Mouse (Mus musculus) megakaryocyte, embryonic 14.5 days (primary cell): ENCODE measurements around the gene Notum.

Experiments used
- FLI1 ChIP-seq: IDR thresholded peaks from 2 replicates; pipeline ENCODE4 v1.6.1; 2012; ENCODE audit warnings: low read length, inconsistent platforms, mixed read lengths
- GATA1 ChIP-seq: IDR thresholded peaks from 3 replicates; pipeline ENCODE4 v1.6.1; 2012; ENCODE audit warnings: mixed read lengths, low read length, inconsistent platforms, borderline replicate concordance

GRCm38 (mm10) chr11:120683536-120683935 is 22.6 kb upstream of the Notum start:
- TF ChIP-seq GATA1 = no peak
- no peak for TF ChIP-seq FLI1
